Mouse (Mus musculus) intestine, embryonic 16.5 days (tissue): ENCODE data around the gene Btbd6. TPM values are rescaled to one million over a fixed set of nuclear protein-coding genes. Genes with fewer than 3 reads are reported as not detected.

Source experiments
- ATAC-seq: fragments of 200-750 bp; cut with Nextera tagmentation; 2 replicates; pipeline ENCODE4 v1.8.0; 2017; ENCODE audit warnings: moderate TSS enrichment, moderate library complexity
- H3K27ac ChIP-seq: fragments of 300-500 bp; sonication (generic); 2 replicates; pipeline ENCODE4 v1.5.1; 2014; ENCODE audit warnings: mild to moderate bottlenecking, low read length
- H3K27me3 ChIP-seq: fragments of 300-500 bp; sonication (generic); replicated peaks from 2 replicates; pipeline ENCODE4 v1.6.1; 2014; ENCODE audit warnings: low read length, control low read depth, mixed read lengths; ENCODE audit not compliant: control insufficient read depth, insufficient read depth
- H3K36me3 ChIP-seq: fragments of 300-500 bp; sonication (generic); 2 replicates; pipeline ENCODE4 v1.6.1; 2014; ENCODE audit warnings: low read length, control low read depth; ENCODE audit not compliant: control insufficient read depth, insufficient read depth
- H3K4me1 ChIP-seq: fragments of 300-500 bp; sonication (generic); 2 replicates; pipeline ENCODE4 v1.6.1; 2014; ENCODE audit warnings: low read length, control low read depth, mixed read lengths; ENCODE audit not compliant: control insufficient read depth, insufficient read depth
- H3K4me2 ChIP-seq: fragments of 300-500 bp; sonication (generic); 2 replicates; pipeline ENCODE4 v1.6.1; 2014; ENCODE audit warnings: low read depth, low read length, control low read depth
- H3K4me3 ChIP-seq: fragments of 300-500 bp; sonication (generic); 2 replicates; pipeline ENCODE4 v1.5.1; 2014; ENCODE audit warnings: mild to moderate bottlenecking, low read length
- H3K9ac ChIP-seq: fragments of 300-500 bp; sonication (generic); 2 replicates; pipeline ENCODE4 v1.6.1; 2014; ENCODE audit warnings: low read depth, low read length
- H3K9me3 ChIP-seq: fragments of 300-500 bp; sonication (generic); 2 replicates; pipeline ENCODE4 v1.6.1; 2016; ENCODE audit warnings: low read length, control low read depth; ENCODE audit not compliant: control insufficient read depth
- WGBS: fragments of 180-500 bp; shearing (Covaris S2); extraction: QIAGEN DNeasy Blood & Tissue Kit; methylation state at CpG from one replicate; pipeline ENCODE4 v1.1.7; 2014; 5-methylcytosine and 5-hydroxymethylcytosine counted together
- polyA plus RNA-seq: library from polyadenylated mRNA; unstranded; fragments of >200 nt; fragmentation: Nextera tagmentation; extraction: Ambion mirVana; gene quantifications from 2 replicates; pipeline ENCODE4 v1.2.1, GENCODE M21; 2015

Btbd6 gene
- polyA plus RNA-seq, 1 experiment from 2014 or later, result 20.2 TPM

DNA sequence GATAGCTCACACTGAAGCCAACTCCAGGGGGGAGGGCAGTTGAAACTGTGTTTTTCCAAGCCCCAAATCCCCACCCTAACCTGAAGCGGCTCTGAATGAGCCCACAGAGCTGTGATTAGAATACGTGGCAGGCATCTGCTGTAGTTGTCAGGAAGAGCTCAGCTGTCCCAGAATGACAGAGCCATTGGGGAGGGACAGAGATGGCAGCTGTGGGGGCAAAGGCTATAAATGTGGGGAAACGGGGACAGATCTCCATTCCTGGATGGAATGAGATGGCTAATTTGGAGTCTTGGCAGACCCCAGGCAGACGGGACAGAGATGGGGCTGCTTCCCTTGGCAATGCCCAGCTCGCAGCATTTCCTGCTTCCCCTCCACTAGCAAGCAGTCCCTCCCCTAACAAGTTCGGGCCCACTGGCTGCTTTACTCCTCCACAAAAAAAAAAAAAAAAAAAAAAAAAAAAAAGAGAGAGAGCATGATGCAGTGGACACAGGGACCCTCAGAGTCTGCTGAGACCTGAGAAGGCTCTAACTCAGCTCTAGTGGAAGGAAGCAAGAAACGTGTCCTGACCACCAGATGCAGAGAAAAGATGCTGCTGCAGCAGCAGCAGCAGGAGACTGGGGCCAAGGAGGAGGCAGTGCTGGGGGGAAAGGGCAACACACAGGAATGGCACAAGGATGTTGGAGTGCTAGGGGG, 25.0 kb upstream of the Btbd6 start:
- Histone ChIP-seq H3K36me3 (no peaks in the 10 kb centered on the region), H3K4me2 (no peak overlapping the region), H3K4me3 (no peak overlapping the region), H3K9me3 (no peaks in the 10 kb centered on the region), H3K9ac (peak overlapping the region; percentile 74; the same call in 1 of the 2 replicates), H3K27ac (peak overlapping the region; percentile 50; the same call in 1 of the 2 replicates), H3K27me3 (no peaks in the 10 kb centered on the region), H3K4me1 (peaks cover 20% of the 10 kb centered on the region)
- 19% methylated on average over 7 of the region's 7 CpGs for WGBS
- ATAC-seq, result no peak

DNA sequence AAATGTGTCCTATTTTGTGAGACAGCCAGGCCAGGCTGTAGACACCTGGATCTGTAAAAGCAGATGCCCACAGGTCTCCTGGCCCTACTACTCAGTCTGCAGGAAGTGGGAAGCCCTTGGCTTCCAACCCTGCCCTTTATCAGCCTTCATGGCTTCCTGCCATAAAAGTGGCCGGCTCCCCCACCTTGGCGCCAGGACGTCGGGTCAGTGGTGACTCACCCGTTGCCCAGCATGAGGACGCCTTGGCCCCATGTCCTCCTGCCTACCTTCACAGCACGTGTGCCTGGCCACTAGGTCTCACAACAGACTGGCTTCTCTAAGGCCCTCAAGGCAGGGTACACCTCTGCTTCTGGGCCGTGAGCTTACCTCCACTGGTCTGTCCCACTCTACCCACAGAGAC, 23.8 kb upstream of the Btbd6 start:
- Histone ChIP-seq H3K9ac (no peak overlapping the region), H3K9me3 (no peaks in the 10 kb centered on the region), H3K27ac (no peak overlapping the region), H3K4me1 (peaks cover 20% of the 10 kb centered on the region), H3K27me3 (no peaks in the 10 kb centered on the region), H3K4me3 (no peak overlapping the region), H3K36me3 (no peaks in the 10 kb centered on the region; the same call in 1 of the 2 replicates), H3K4me2 (no peak overlapping the region)
- WGBS, result 38% methylated on average over 8 of the region's 8 CpGs
- ATAC-seq, result peak; percentile 52

DNA sequence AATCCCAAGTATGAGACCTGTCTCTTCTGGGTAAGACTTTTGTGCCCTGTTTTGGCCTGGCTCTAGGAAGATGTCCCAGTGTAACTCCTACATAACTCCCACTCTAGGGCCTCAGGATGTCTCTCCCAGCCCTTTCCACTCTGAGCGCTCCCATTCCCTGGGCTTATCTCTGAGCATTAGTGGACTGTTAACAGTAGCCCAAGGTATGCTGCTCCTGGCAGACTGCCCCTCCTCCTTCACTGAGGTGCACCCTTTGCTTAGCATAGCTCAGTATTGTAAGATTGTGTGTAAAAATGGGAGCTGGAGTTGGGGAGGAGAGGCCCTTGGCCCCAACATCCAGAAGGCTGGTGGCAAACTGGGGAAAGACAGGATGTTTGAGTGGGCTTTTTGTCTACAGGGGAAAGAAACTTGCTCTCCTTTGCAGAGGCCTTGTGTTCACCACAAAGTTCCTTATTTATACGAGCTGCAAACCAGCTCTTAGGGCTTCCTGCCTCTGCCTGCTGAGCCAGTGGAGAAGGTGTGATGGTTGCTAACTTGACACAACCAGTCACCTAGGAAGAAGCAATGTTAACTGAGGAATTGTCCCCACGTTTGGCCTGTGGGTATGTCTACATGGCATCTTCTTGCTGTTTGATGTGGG, 23.2 kb upstream of the Btbd6 start:
- H3K9ac ChIP-seq, result no peak overlapping the region
- 69% methylated on average over 3 of the region's 3 CpGs for WGBS
- no peak overlapping the region for H3K4me3 ChIP-seq
- H3K27ac ChIP-seq, result no peak overlapping the region
- no peaks in the 10 kb centered on the region for H3K27me3 ChIP-seq
- peaks cover 20% of the 10 kb centered on the region for H3K4me1 ChIP-seq
- no peaks in the 10 kb centered on the region; the same call in 1 of the 2 replicates for H3K36me3 ChIP-seq
- peak; percentile 6; the same call in 1 of the 2 replicates for ATAC-seq
- no peaks in the 10 kb centered on the region for H3K9me3 ChIP-seq
- H3K4me2 ChIP-seq, result no peak overlapping the region

DNA sequence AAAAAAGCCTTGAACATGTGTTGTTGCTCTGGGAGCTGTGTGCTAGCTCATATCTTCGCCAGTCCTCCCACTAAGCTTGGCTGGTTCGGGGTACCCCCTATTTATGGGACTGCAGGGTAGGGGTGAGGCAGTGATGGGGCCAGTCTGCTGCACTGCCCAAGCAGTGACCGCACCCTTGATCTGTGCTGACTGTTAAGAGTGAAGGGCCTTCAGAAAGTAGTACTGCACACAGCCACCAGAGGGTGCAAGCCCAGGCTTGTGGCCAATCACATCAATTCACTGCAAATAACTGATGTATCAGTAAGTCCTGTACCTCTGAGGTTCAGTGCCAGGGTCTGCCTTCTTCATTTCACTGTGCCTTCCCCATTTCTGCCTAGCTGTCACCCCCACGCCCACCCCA, 20.5 kb upstream of the Btbd6 start:
- no peaks in the 10 kb centered on the region for H3K9me3 ChIP-seq
- ATAC-seq, result peak; percentile 47

DNA sequence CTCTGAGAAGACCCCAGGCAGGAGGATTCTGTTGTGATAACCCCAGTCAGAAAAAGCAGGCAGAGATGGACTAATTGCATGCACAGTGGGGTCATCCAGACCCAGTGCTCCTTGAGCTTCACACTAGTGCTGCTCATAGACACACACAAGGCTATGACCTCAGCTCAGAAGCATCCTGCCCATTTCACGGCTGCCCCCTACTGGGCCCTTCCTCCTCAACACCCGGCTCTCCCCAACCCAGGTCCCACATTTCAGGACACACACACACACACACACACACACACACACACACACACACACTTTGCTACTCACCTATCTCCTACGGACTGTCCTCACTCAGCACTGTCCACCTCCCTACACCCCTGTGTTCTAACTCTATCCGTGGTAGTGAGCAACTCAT, 18.0 kb upstream of the Btbd6 start:
- Histone ChIP-seq H3K4me3 (no peak overlapping the region), H3K4me1 (0 out of 2 replicates have a peak, but pooled peaks cover 2% of the 10 kb centered on the region), H3K27me3 (no peaks in the 10 kb centered on the region), H3K9ac (no peak overlapping the region), H3K9me3 (no peaks in the 10 kb centered on the region), H3K4me2 (no peak overlapping the region), H3K27ac (no peak overlapping the region), H3K36me3 (peaks cover 21% of the 10 kb centered on the region)
- 33% methylated on average over 4 of the region's 4 CpGs for WGBS
- peak; percentile 47 for ATAC-seq

More for the DNA sequence above, 20.5 kb upstream of the Btbd6 start:
- H3K9ac ChIP-seq, result no peak overlapping the region
- peaks cover 9% of the 10 kb centered on the region; the same call in 1 of the 2 replicates for H3K36me3 ChIP-seq
- no peak overlapping the region for H3K4me2 ChIP-seq
- H3K4me3 ChIP-seq, result no peak overlapping the region
- H3K4me1 ChIP-seq, result peaks cover 15% of the 10 kb centered on the region
- 39% methylated on average over 4 of the region's 4 CpGs for WGBS
- no peaks in the 10 kb centered on the region for H3K27me3 ChIP-seq
- H3K27ac ChIP-seq, result no peak overlapping the region

DNA sequence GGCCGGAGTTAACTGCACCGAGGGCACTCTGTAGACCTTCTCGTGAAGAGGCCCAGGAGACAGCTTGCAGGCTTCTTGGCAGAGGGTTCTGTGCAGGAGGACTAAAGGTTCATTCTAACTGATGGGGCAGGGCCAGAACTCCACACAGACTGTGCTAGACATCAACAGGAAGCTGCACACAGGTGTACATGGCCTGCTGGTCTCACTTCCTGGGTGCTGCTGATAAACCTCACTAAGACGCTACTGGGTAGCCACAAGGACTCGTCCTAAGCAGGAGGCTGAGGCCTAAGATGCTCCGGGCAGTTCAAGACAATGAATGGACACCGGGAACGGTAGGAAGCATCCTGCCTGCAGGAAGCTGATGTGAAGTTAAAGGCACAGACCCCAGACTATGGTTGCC, 16.9 kb upstream of the Btbd6 start:
- no peaks in the 10 kb centered on the region for H3K9me3 ChIP-seq
- H3K36me3 ChIP-seq, result peaks cover 31% of the 10 kb centered on the region
- no peak overlapping the region for H3K9ac ChIP-seq
- ATAC-seq, result no peak
- H3K4me2 ChIP-seq, result no peak overlapping the region
- no peak overlapping the region for H3K27ac ChIP-seq
- WGBS, result 84% methylated on average over 8 of the region's 8 CpGs
- no peaks in the 10 kb centered on the region for H3K27me3 ChIP-seq
- no peaks in the 10 kb centered on the region for H3K4me1 ChIP-seq
- no peak overlapping the region for H3K4me3 ChIP-seq

DNA sequence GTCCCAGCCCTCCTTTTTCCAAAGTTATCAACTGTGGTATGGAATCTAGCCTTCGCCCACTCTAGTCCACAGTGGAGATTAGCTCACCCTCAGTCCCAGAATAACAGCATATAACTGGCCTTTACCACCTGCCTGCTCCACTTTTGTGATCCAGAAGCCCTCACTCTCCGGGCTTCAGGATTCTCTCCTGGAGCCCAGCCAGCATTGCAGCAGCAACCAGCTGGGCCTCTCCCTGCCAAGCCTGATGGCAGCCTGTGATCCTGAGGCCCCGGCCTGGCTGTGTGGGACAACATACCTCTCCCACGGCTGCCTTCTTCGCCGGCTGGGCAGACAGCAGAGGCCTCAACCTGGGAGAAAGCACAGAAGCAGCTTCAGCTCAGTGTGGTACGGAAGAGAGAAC, 14.9 kb upstream of the Btbd6 start:
- Histone ChIP-seq H3K27ac (no peak overlapping the region), H3K9ac (no peak overlapping the region), H3K36me3 (peaks cover 41% of the 10 kb centered on the region), H3K4me1 (no peaks in the 10 kb centered on the region), H3K4me2 (no peak overlapping the region), H3K27me3 (no peaks in the 10 kb centered on the region), H3K4me3 (no peak overlapping the region), H3K9me3 (no peaks in the 10 kb centered on the region)
- 70% methylated on average over 7 of the region's 7 CpGs for WGBS
- no peak for ATAC-seq

DNA sequence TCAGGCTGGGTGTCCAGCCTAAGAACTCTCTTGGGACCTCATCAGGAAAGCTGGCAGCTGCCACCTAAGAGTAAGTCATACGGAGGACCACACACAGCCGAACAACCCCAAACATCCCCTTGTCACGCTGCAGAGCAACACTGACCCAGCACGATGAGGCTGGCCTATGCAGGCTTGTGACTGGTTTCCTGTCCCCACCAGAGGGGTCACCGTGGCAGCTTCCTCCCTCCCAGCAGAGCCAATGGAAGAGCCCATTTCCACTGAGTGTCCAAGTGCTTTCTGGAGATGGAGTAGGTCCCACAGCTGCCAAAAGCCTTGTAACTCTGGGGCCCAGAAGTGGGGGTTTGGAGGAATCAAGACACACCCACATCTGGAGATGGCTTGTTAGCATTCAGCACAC, 14.4 kb upstream of the Btbd6 start:
- no peak overlapping the region for H3K9ac ChIP-seq
- no peak overlapping the region for H3K4me2 ChIP-seq
- no peak for ATAC-seq
- WGBS, result 73% methylated on average over 5 of the region's 5 CpGs
- H3K27ac ChIP-seq, result no peak overlapping the region
- H3K4me1 ChIP-seq, result no peaks in the 10 kb centered on the region
- peaks cover 43% of the 10 kb centered on the region for H3K36me3 ChIP-seq
- H3K9me3 ChIP-seq, result no peaks in the 10 kb centered on the region
- H3K27me3 ChIP-seq, result no peaks in the 10 kb centered on the region
- H3K4me3 ChIP-seq, result no peak overlapping the region

DNA sequence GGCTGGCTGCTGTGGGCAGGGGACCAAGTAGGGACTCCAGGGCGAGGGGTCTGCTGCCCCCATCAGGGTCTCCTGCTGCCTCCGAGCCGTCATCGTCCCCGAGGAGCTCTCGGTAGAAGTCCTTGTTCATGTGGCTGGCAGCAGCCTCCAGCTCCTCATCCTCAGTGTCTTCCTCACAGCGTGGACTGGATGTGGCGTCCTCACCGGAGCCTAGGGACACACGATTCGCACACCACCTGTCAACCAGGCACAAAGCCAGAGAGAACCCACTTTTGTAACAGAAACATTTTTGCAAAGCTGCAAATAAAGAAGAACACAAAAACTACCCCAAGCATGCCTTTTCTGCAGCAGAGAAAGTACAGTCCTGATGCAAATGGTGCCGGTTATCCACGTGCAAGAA, 10.5 kb upstream of the Btbd6 start:
- ATAC-seq, result no peak
- Histone ChIP-seq H3K27me3 (no peaks in the 10 kb centered on the region), H3K9me3 (no peaks in the 10 kb centered on the region), H3K27ac (no peak overlapping the region), H3K4me2 (no peak overlapping the region), H3K4me3 (no peak overlapping the region), H3K36me3 (peaks cover 44% of the 10 kb centered on the region), H3K9ac (no peak overlapping the region), H3K4me1 (no peaks in the 10 kb centered on the region)
- 91% methylated on average over 13 of the region's 13 CpGs for WGBS
